Mouse (Mus musculus): ENCODE data around the gene Tomm22. TPM values are rescaled to one million over a fixed set of nuclear protein-coding genes. Genes with fewer than 3 reads are reported as not detected.

The Tomm22 gene
- polyA plus RNA-seq (2015; fragmentation: Nextera tagmentation; extraction: Ambion mirVana), result 225 and 239 TPM in 2 replicates

GRCm38 (mm10) chr15:79670249-79670971 lies at the start of gene Tomm22:
Gene Tomm22, plus strand, starts transcription at chr15:79670861.
- H3K9ac ChIP-seq (ENCODE audit: low read length), result peak within 1 kb of the TSS; percentile 86
- H3K4me2 ChIP-seq (ENCODE audit: low read depth, low read length), result peak within 1 kb of the TSS; percentile 76
- peaks cover 6% of the 10 kb centered on the region for H3K4me1 ChIP-seq (replicated peaks; ENCODE audit: control insufficient read depth, insufficient read depth, low read length)
- 17% methylated on average over 32 of the region's 33 CpGs for WGBS
- H3K27me3 ChIP-seq (ENCODE audit: control insufficient read depth, insufficient read depth, low read depth, low read length), result no peaks in the 10 kb centered on the region
- peak within 1 kb of the TSS; percentile 73 for H3K4me3 ChIP-seq (ENCODE audit: low read length)
- H3K27ac ChIP-seq (ENCODE audit: low read length), result peak within 1 kb of the TSS; percentile 18; the same call in 1 of the 2 replicates
- H3K9me3 ChIP-seq (ENCODE audit: control insufficient read depth, low read length), result no peaks in the 10 kb centered on the region
- peak; percentile 97 for ATAC-seq (ENCODE audit: low read depth)
- peaks cover 34% of the 10 kb centered on the region for H3K36me3 ChIP-seq (ENCODE audit: control insufficient read depth, insufficient read depth, low read length)

- no peak overlapping the region for H3K4me2 ChIP-seq (ENCODE audit: low read depth, low read length)
- H3K4me3 ChIP-seq (ENCODE audit: low read length), result no peak overlapping the region
- H3K9me3 ChIP-seq (ENCODE audit: control insufficient read depth, low read length), result no peaks in the 10 kb centered on the region
- no peak overlapping the region for H3K27ac ChIP-seq (ENCODE audit: low read length)
- H3K4me1 ChIP-seq (replicated peaks; ENCODE audit: control insufficient read depth, insufficient read depth, low read length), result no peaks in the 10 kb centered on the region
- no peaks in the 10 kb centered on the region for H3K27me3 ChIP-seq (ENCODE audit: control insufficient read depth, insufficient read depth, low read depth, low read length)
- H3K36me3 ChIP-seq (ENCODE audit: control insufficient read depth, insufficient read depth, low read length), result peaks cover 12% of the 10 kb centered on the region
- H3K9ac ChIP-seq (ENCODE audit: low read length), result no peak overlapping the region
- WGBS, result 51% methylated on average over 2 of the region's 2 CpGs
- ATAC-seq (ENCODE audit: low read depth), result no peak
Measured at GRCm38 (mm10) chr15:79630471-79630870, 40.2 kb upstream of the Tomm22 start.

DNA sequence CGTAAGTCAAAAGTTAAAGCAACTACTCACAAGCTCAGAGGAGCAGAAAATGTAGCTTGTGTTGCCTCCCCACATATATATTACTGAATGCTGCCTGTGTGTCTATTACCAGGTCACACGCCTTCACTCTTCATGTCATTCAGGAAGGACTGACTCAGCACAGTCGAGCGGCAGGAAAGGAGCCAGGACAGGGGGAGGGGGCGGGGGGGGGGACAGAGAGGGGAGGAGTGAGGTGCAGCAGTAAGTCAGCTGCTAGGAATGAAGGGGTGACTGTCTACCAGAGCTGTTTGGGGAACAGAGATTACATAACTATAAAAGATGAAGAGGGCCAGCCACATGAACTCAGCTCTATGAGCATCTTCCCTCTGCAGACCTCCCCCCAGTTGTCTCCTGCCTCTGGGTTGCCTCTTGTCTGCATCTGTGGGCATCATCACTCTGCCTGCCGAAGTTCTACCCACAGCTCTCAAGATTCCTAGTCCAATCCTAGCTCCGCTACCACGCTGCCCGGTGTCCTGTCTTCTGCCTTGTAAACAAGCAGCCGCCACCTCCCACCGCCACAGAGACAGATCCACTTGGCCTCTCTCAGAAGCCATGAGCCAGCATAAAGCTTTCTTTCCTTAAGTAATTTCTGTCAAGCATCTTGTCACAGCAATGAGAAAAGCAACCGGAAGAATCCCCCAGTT lies 29.4 kb upstream of the Tomm22 start:
- Histone ChIP-seq H3K4me3 (ENCODE audit: low read length) (no peak overlapping the region), H3K9ac (ENCODE audit: low read length) (no peak overlapping the region), H3K36me3 (ENCODE audit: control insufficient read depth, insufficient read depth, low read length) (no peaks in the 10 kb centered on the region), H3K27ac (ENCODE audit: low read length) (no peak overlapping the region), H3K4me2 (ENCODE audit: low read depth, low read length) (no peak overlapping the region), H3K9me3 (ENCODE audit: control insufficient read depth, low read length) (no peaks in the 10 kb centered on the region), H3K27me3 (ENCODE audit: control insufficient read depth, insufficient read depth, low read depth, low read length) (no peaks in the 10 kb centered on the region), H3K4me1 (replicated peaks; ENCODE audit: control insufficient read depth, insufficient read depth, low read length) (no peaks in the 10 kb centered on the region)
- no peak for ATAC-seq (ENCODE audit: low read depth)
- WGBS, result 48% methylated on average over 12 of the region's 12 CpGs

DNA sequence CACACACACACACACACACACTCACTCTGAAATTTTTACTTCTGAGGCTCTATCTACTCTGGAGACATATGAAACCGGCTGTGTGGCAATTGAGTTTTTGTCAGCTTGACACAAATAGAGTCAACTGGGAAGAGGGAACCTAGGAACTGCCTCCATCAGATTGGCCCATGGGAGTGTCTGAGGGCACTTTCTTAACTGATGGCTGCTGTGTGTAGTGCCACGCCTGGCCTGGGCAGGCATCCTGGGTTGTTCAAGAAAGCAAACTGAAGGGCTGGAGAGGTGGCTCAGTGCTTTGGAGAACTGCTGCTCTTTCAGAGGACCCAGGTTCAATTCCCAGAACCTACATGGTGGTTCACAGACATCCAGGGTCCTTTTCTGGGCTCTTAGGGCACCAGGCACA lies 25.2 kb upstream of the Tomm22 start:
- no peak for ATAC-seq (ENCODE audit: low read depth)
- H3K27me3 ChIP-seq (ENCODE audit: control insufficient read depth, insufficient read depth, low read depth, low read length), result no peaks in the 10 kb centered on the region
- WGBS, result 83% methylated on average over 2 of the region's 2 CpGs
- no peaks in the 10 kb centered on the region for H3K36me3 ChIP-seq (ENCODE audit: control insufficient read depth, insufficient read depth, low read length)
- H3K4me3 ChIP-seq (ENCODE audit: low read length), result no peak overlapping the region
- no peaks in the 10 kb centered on the region for H3K9me3 ChIP-seq (ENCODE audit: control insufficient read depth, low read length)
- no peak overlapping the region for H3K27ac ChIP-seq (ENCODE audit: low read length)
- no peak overlapping the region for H3K4me2 ChIP-seq (ENCODE audit: low read depth, low read length)
- H3K9ac ChIP-seq (ENCODE audit: low read length), result no peak overlapping the region
- no peaks in the 10 kb centered on the region for H3K4me1 ChIP-seq (replicated peaks; ENCODE audit: control insufficient read depth, insufficient read depth, low read length)

DNA sequence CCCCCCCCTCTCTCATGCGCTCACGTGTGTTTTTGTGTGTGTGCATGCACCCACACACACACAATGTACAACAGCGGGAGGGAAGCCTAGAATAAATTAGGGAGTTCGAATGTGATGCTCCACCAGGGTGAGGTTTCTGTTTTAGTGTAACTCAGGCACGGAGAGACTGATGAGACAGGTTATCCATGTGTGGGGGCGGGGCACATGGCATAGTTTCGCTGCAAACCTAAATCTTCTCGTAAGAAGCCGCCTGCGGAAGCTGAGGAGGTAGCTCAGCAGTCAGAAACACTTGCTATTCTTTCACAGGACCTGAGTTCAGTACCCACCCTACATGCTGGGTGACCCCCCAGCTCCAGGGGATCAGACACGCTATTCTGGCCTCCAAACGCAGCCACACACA lies 22.5 kb upstream of the Tomm22 start:
- 84% methylated on average over 12 of the region's 12 CpGs for WGBS
- H3K4me2 ChIP-seq (ENCODE audit: low read depth, low read length), result no peak overlapping the region
- H3K9ac ChIP-seq (ENCODE audit: low read length), result no peak overlapping the region
- H3K4me3 ChIP-seq (ENCODE audit: low read length), result no peak overlapping the region
- H3K27me3 ChIP-seq (ENCODE audit: control insufficient read depth, insufficient read depth, low read depth, low read length), result no peaks in the 10 kb centered on the region
- H3K9me3 ChIP-seq (ENCODE audit: control insufficient read depth, low read length), result peaks cover 2% of the 10 kb centered on the region; the same call in 1 of the 2 replicates
- H3K27ac ChIP-seq (ENCODE audit: low read length), result no peak overlapping the region
- H3K4me1 ChIP-seq (replicated peaks; ENCODE audit: control insufficient read depth, insufficient read depth, low read length), result no peaks in the 10 kb centered on the region
- ATAC-seq (ENCODE audit: low read depth), result no peak
- no peaks in the 10 kb centered on the region for H3K36me3 ChIP-seq (ENCODE audit: control insufficient read depth, insufficient read depth, low read length)

DNA sequence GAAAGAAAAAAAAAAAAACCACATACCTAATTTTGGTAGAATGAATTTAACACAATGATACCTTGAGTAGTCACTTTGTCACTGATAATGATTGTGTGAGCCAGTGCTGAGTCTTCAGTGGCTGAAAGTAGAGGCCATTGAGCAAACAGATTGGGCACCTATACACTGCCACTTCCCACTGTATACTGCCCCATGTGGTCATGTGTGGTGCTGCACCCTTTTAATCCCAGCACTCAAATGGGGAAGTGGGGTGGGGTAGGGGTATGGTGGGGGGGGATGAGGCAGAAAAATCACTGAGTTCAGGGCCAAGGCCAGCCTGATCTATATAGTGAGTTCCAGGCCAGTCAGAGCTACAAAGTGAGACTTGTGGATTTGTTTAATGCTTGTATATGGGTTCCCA lies 20.1 kb upstream of the Tomm22 start:
- Histone ChIP-seq H3K4me1 (replicated peaks; ENCODE audit: control insufficient read depth, insufficient read depth, low read length) (no peaks in the 10 kb centered on the region), H3K9ac (ENCODE audit: low read length) (no peak overlapping the region), H3K27me3 (ENCODE audit: control insufficient read depth, insufficient read depth, low read depth, low read length) (no peaks in the 10 kb centered on the region), H3K27ac (ENCODE audit: low read length) (no peak overlapping the region), H3K9me3 (ENCODE audit: control insufficient read depth, low read length) (peaks cover 2% of the 10 kb centered on the region; the same call in 1 of the 2 replicates), H3K4me2 (ENCODE audit: low read depth, low read length) (no peak overlapping the region), H3K4me3 (ENCODE audit: low read length) (no peak overlapping the region), H3K36me3 (ENCODE audit: control insufficient read depth, insufficient read depth, low read length) (no peaks in the 10 kb centered on the region)
- 0 out of 2 replicates have a peak, but pooled peaks have one; percentile 5 for ATAC-seq (ENCODE audit: low read depth)

GRCm38 (mm10) chr15:79651481-79651880 lies 19.2 kb upstream of the Tomm22 start:
- 74% methylated on average over 4 of the region's 4 CpGs for WGBS
- Histone ChIP-seq H3K36me3 (ENCODE audit: control insufficient read depth, insufficient read depth, low read length) (no peaks in the 10 kb centered on the region), H3K9me3 (ENCODE audit: control insufficient read depth, low read length) (peaks cover 2% of the 10 kb centered on the region; the same call in 1 of the 2 replicates), H3K27ac (ENCODE audit: low read length) (no peak overlapping the region), H3K27me3 (ENCODE audit: control insufficient read depth, insufficient read depth, low read depth, low read length) (no peaks in the 10 kb centered on the region), H3K4me1 (replicated peaks; ENCODE audit: control insufficient read depth, insufficient read depth, low read length) (no peaks in the 10 kb centered on the region), H3K9ac (ENCODE audit: low read length) (no peak overlapping the region), H3K4me3 (ENCODE audit: low read length) (no peak overlapping the region), H3K4me2 (ENCODE audit: low read depth, low read length) (no peak overlapping the region)
- ATAC-seq (ENCODE audit: low read depth), result no peak

GRCm38 (mm10) chr15:79656451-79656850 lies 14.2 kb upstream of the Tomm22 start:
- H3K4me2 ChIP-seq (ENCODE audit: low read depth, low read length), result no peak overlapping the region
- H3K4me3 ChIP-seq (ENCODE audit: low read length), result no peak overlapping the region
- H3K36me3 ChIP-seq (ENCODE audit: control insufficient read depth, insufficient read depth, low read length), result no peaks in the 10 kb centered on the region
- H3K4me1 ChIP-seq (replicated peaks; ENCODE audit: control insufficient read depth, insufficient read depth, low read length), result peaks cover 5% of the 10 kb centered on the region
- no peaks in the 10 kb centered on the region for H3K27me3 ChIP-seq (ENCODE audit: control insufficient read depth, insufficient read depth, low read depth, low read length)
- ATAC-seq (ENCODE audit: low read depth), result no peak
- H3K9me3 ChIP-seq (ENCODE audit: control insufficient read depth, low read length), result peaks cover 2% of the 10 kb centered on the region; the same call in 1 of the 2 replicates
- no peak overlapping the region for H3K9ac ChIP-seq (ENCODE audit: low read length)
- 88% methylated on average over 14 of the region's 14 CpGs for WGBS
- H3K27ac ChIP-seq (ENCODE audit: low read length), result no peak overlapping the region

- WGBS, result 2% methylated on average over 16 of the region's 16 CpGs
- H3K9me3 ChIP-seq (ENCODE audit: control insufficient read depth, low read length), result no peaks in the 10 kb centered on the region
- peak overlapping the region; percentile 90 for H3K9ac ChIP-seq (ENCODE audit: low read length)
- peak overlapping the region; percentile 97 for H3K4me2 ChIP-seq (ENCODE audit: low read depth, low read length)
- no peaks in the 10 kb centered on the region for H3K27me3 ChIP-seq (ENCODE audit: control insufficient read depth, insufficient read depth, low read depth, low read length)
- 0 out of 2 replicates have a peak, but pooled peaks cover 2% of the 10 kb centered on the region for H3K36me3 ChIP-seq (ENCODE audit: control insufficient read depth, insufficient read depth, low read length)
- peak overlapping the region; percentile 88 for H3K27ac ChIP-seq (ENCODE audit: low read length)
- H3K4me1 ChIP-seq (replicated peaks; ENCODE audit: control insufficient read depth, insufficient read depth, low read length), result peaks cover 5% of the 10 kb centered on the region
- peak overlapping the region; percentile 85 for H3K4me3 ChIP-seq (ENCODE audit: low read length)
- peak; percentile 17; the same call in 1 of the 2 replicates for ATAC-seq (ENCODE audit: low read depth)
Measured at GRCm38 (mm10) chr15:79657837-79658530, 12.7 kb upstream of the Tomm22 start.

All from lung, embryonic 16.5 days (tissue).